Mouse (Mus musculus) megakaryocyte, embryonic 14.5 days (primary cell): ENCODE results near the gene Syne3. TPM values are rescaled to one million over a fixed set of nuclear protein-coding genes. Genes with fewer than 3 reads are reported as not detected.

Source experiments
- H3K27me3 ChIP-seq: replicated peaks from 2 replicates; pipeline ENCODE3; 2012; ENCODE audit warnings: inconsistent platforms
- H3K36me3 ChIP-seq: replicated peaks from 2 replicates; pipeline ENCODE3; 2012; ENCODE audit warnings: low read length, inconsistent platforms, mixed read lengths
- H3K4me1 ChIP-seq: 2 replicates; pipeline ENCODE4 v1.6.1; 2012; ENCODE audit warnings: inconsistent platforms
- H3K4me3 ChIP-seq: replicated peaks from 2 replicates; pipeline ENCODE3; 2012; ENCODE audit warnings: moderate library complexity, mild to moderate bottlenecking, inconsistent platforms
- H3K9me3 ChIP-seq: 2 replicates; pipeline ENCODE4 v1.6.1; 2012; ENCODE audit warnings: inconsistent platforms
- FLI1 ChIP-seq: IDR thresholded peaks from 2 replicates; pipeline ENCODE4 v1.6.1; 2012; ENCODE audit warnings: low read length, inconsistent platforms, mixed read lengths
- GATA1 ChIP-seq: IDR thresholded peaks from 3 replicates; pipeline ENCODE4 v1.6.1; 2012; ENCODE audit warnings: mixed read lengths, low read length, inconsistent platforms, borderline replicate concordance
- polyA plus RNA-seq: library from polyadenylated mRNA; stranded (reverse); fragments of >175 nt; gene quantifications from 2 replicates; pipeline ENCODE4 v1.2.3, GENCODE M21; 2012; ENCODE audit warnings: low replicate concordance; ENCODE audit not compliant: insufficient read depth

The Syne3 gene
- polyA plus RNA-seq, 1 experiment, result 6.8 TPM

- H3K9me3 ChIP-seq, result peaks cover 43% of the 10 kb centered on the region
- H3K36me3 ChIP-seq, result no peaks in the 10 kb centered on the region
- peaks cover 8% of the 10 kb centered on the region for H3K27me3 ChIP-seq
- H3K4me1 ChIP-seq, result no peaks in the 10 kb centered on the region
- H3K4me3 ChIP-seq, result no peak overlapping the region
- TF ChIP-seq FLI1 (no peak), GATA1 (no peak)
Observed at GRCm38 (mm10) chr12:104882061-104882460, 127.5 kb downstream of the Syne3 start.

DNA sequence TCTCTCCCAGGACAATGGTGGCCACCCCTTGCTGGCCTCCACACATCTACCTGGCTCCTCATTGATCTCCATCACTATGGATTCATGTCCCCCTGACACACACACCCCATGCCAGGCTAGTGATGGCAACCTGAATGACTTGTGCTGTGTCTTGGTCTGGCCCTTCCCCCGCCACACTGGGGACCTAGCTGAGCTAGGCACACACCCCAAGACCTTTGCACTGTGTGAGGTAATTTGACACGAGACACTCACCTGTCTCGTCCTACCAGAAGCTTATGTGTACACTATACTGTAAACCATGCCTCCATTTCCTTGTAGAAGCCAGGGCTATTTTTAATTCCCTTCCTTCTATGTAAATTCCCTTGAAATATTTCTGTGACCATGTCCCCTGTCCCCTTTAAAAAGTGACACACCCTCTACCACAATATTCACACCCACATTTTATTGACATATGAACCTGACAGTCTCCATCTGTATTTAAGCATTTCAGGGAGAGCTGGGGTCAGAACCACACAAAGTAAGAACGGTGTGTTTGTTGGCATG, 128.0 kb downstream of the Syne3 start:
- Histone ChIP-seq H3K9me3 (peaks cover 47% of the 10 kb centered on the region), H3K27me3 (peaks cover 12% of the 10 kb centered on the region), H3K4me3 (no peak overlapping the region), H3K36me3 (no peaks in the 10 kb centered on the region), H3K4me1 (no peaks in the 10 kb centered on the region)
- TF ChIP-seq GATA1, result no peak
- TF ChIP-seq FLI1, result no peak

GRCm38 (mm10) chr12:104880367-104880766, 129.2 kb downstream of the Syne3 start:
- peaks cover 43% of the 10 kb centered on the region for H3K9me3 ChIP-seq
- peaks cover 20% of the 10 kb centered on the region for H3K27me3 ChIP-seq
- 0 out of 2 replicates have a peak, but pooled peaks cover 2% of the 10 kb centered on the region for H3K4me1 ChIP-seq
- no peak for TF ChIP-seq GATA1
- no peak for TF ChIP-seq FLI1
- H3K36me3 ChIP-seq, result no peaks in the 10 kb centered on the region
- H3K4me3 ChIP-seq, result no peak overlapping the region

Other genes starting within 250 kb of the Syne3 start
- not detected in 2 replicates for gene Clmn, start 144.7 kb downstream of the Syne3 start, polyA plus RNA-seq
- 46.1 and 131 TPM in 2 replicates for gene Glrx5, start 22.9 kb upstream of the Syne3 start, polyA plus RNA-seq
- gene Tcl1b2, start 136.2 kb upstream of the Syne3 start, polyA plus RNA-seq, result not detected in 2 replicates
- gene Tcl1b1, start 149.9 kb upstream of the Syne3 start, polyA plus RNA-seq, result not detected in 2 replicates
- gene Tcl1b5, start 166.5 kb upstream of the Syne3 start, polyA plus RNA-seq, result not detected in 2 replicates
- not detected in 2 replicates for gene Tcl1b3, start 181.2 kb upstream of the Syne3 start, polyA plus RNA-seq
- gene Tcl1b4, start 192.1 kb upstream of the Syne3 start, polyA plus RNA-seq, result not detected in 2 replicates
- gene Tcl1, start 213.0 kb upstream of the Syne3 start, polyA plus RNA-seq, result not detected in 2 replicates